Mouse (Mus musculus) brain, embryonic 18.5 days (tissue): ENCODE measurements around the gene Lgals4.

Experiments
- DNase-seq: peaks from one replicate; pipeline ENCODE4 v3.0.0-alpha.2; 2012; ENCODE audit warnings: low read depth, low spot score

Gene Lgals4

GRCm38 (mm10) chr7:28833723-28834347 is at the start of gene Lgals4:
Gene Lgals4 (plus strand): TSS chr7:28833854.
- no peak for DNase-seq

GRCm38 (mm10) chr7:28785161-28785560 is 48.5 kb upstream of the Lgals4 start:
- no peak for DNase-seq

GRCm38 (mm10) chr7:28787884-28788283 is 45.8 kb upstream of the Lgals4 start:
- DNase-seq = no peak

GRCm38 (mm10) chr7:28788307-28789195 is 45.1 kb upstream of the Lgals4 start, which contains the start of gene Rinl:
Gene Rinl (plus strand): TSS chr7:28788969.
- no peak for DNase-seq

- no peak for DNase-seq
Observed at GRCm38 (mm10) chr7:28789235-28789634, 44.4 kb upstream of the Lgals4 start.

GRCm38 (mm10) chr7:28790066-28790806 is 43.4 kb upstream of the Lgals4 start:
- DNase-seq = no peak

- DNase-seq = no peak
Observed at GRCm38 (mm10) chr7:28791706-28792105, 41.9 kb upstream of the Lgals4 start.

GRCm38 (mm10) chr7:28792391-28793185 is 41.1 kb upstream of the Lgals4 start:
- no peak for DNase-seq

- no peak for DNase-seq
Observed at GRCm38 (mm10) chr7:28793834-28794233, 39.8 kb upstream of the Lgals4 start.

- no peak for DNase-seq
Observed at GRCm38 (mm10) chr7:28794496-28794895, 39.2 kb upstream of the Lgals4 start.

- no peak for DNase-seq
Observed at GRCm38 (mm10) chr7:28795832-28796231, 37.8 kb upstream of the Lgals4 start.

- DNase-seq = no peak
Observed at GRCm38 (mm10) chr7:28796562-28796975, 37.1 kb upstream of the Lgals4 start.

- no peak for DNase-seq
Observed at GRCm38 (mm10) chr7:28799994-28800393, 33.7 kb upstream of the Lgals4 start.

- DNase-seq = no peak
Observed at GRCm38 (mm10) chr7:28801451-28801850, 32.2 kb upstream of the Lgals4 start.

GRCm38 (mm10) chr7:28801901-28802670 is 31.6 kb upstream of the Lgals4 start:
- DNase-seq = no peak

- no peak for DNase-seq
Observed at GRCm38 (mm10) chr7:28802846-28803588, 30.6 kb upstream of the Lgals4 start.

GRCm38 (mm10) chr7:28803756-28804155 is 29.9 kb upstream of the Lgals4 start:
- no peak for DNase-seq

- DNase-seq = no peak
Observed at GRCm38 (mm10) chr7:28806869-28807268, 26.8 kb upstream of the Lgals4 start.

GRCm38 (mm10) chr7:28807641-28808220 is 25.9 kb upstream of the Lgals4 start:
- no peak for DNase-seq
